Mouse (Mus musculus) forebrain, embryonic 13.5 days (tissue): ENCODE measurements around the gene Rcor2. TPM values are rescaled to one million over a fixed set of nuclear protein-coding genes. Genes with fewer than 3 reads are reported as not detected.

Experiments used
- ATAC-seq: fragments of 200-750 bp; cut with Nextera tagmentation; 2 replicates; pipeline ENCODE4 v1.8.0; 2017
- H3K27ac ChIP-seq: fragments of 300-500 bp; sonication (generic); 2 replicates; pipeline ENCODE4 v1.5.1; 2015; ENCODE audit warnings: inconsistent platforms, mild to moderate bottlenecking, moderate library complexity
- H3K27me3 ChIP-seq: fragments of 300-500 bp; sonication (generic); 2 replicates; pipeline ENCODE4 v1.6.1; 2015; ENCODE audit warnings: mild to moderate bottlenecking, inconsistent platforms
- H3K36me3 ChIP-seq: fragments of 300-500 bp; sonication (generic); 2 replicates; pipeline ENCODE4 v1.6.1; 2015; ENCODE audit warnings: mild to moderate bottlenecking, inconsistent platforms; ENCODE audit not compliant: poor library complexity, severe bottlenecking
- H3K4me1 ChIP-seq: fragments of 300-500 bp; sonication (generic); 2 replicates; pipeline ENCODE4 v1.6.1; 2015; ENCODE audit warnings: inconsistent platforms
- H3K4me2 ChIP-seq: fragments of 300-500 bp; sonication (generic); 2 replicates; pipeline ENCODE4 v1.6.1; 2015; ENCODE audit warnings: inconsistent platforms, mild to moderate bottlenecking, moderate library complexity
- H3K4me3 ChIP-seq: fragments of 300-500 bp; sonication (generic); 2 replicates; pipeline ENCODE4 v1.5.1; 2015; ENCODE audit warnings: mild to moderate bottlenecking, inconsistent platforms
- H3K9ac ChIP-seq: fragments of 300-500 bp; sonication (generic); 2 replicates; pipeline ENCODE4 v1.6.1; 2015; ENCODE audit warnings: mild to moderate bottlenecking, inconsistent platforms
- H3K9me3 ChIP-seq: fragments of 300-500 bp; sonication (generic); replicated peaks from 2 replicates; pipeline ENCODE4 v1.6.1; 2016; ENCODE audit warnings: inconsistent platforms
- WGBS: fragments of 180-500 bp; shearing (Covaris S2); methylation state at CpG from one replicate; pipeline ENCODE4 v1.1.7; 2015; 5-methylcytosine and 5-hydroxymethylcytosine counted together
- polyA plus RNA-seq: library from polyadenylated mRNA; unstranded; fragments of >200 nt; fragmentation: Nextera tagmentation; extraction: Ambion mirVana; gene quantifications from 2 replicates; pipeline ENCODE4 v1.2.1, GENCODE M21; 2015

The Rcor2 gene
- 58.1 and 60.6 TPM in 2 replicates for polyA plus RNA-seq

GRCm38 (mm10) chr19:7267091-7267741 is at the start of gene Rcor2:
Gene Rcor2 (plus strand): TSS chr19:7267325.
- 0% methylated on average over 27 of the region's 28 CpGs for WGBS
- H3K4me3 ChIP-seq = peak within 1 kb of the TSS; percentile 91
- peak; percentile 76 for ATAC-seq
- peaks cover 24% of the 10 kb centered on the region for H3K36me3 ChIP-seq
- 0 out of 2 replicates have a peak, but pooled peaks cover 4% of the 10 kb centered on the region for H3K9me3 ChIP-seq
- H3K9ac ChIP-seq = peak within 1 kb of the TSS; percentile 98
- no peaks in the 10 kb centered on the region for H3K27me3 ChIP-seq
- peak within 1 kb of the TSS; percentile 100 for H3K27ac ChIP-seq
- peak within 1 kb of the TSS; percentile 77 for H3K4me2 ChIP-seq
- peaks cover 70% of the 10 kb centered on the region for H3K4me1 ChIP-seq

- peak overlapping the region; percentile 67 for H3K27ac ChIP-seq
- ATAC-seq = peak; percentile 52; the same call in 1 of the 2 replicates
- H3K9ac ChIP-seq = 0 out of 2 replicates have a peak overlapping the region, but pooled peaks have one; percentile 81
- H3K36me3 ChIP-seq = peaks cover 30% of the 10 kb centered on the region
- peaks cover 34% of the 10 kb centered on the region for H3K4me1 ChIP-seq
- peak overlapping the region; percentile 82 for H3K4me2 ChIP-seq
- H3K27me3 ChIP-seq = no peaks in the 10 kb centered on the region
- 7% methylated on average over 6 of the region's 6 CpGs for WGBS
- peak overlapping the region; percentile 79 for H3K4me3 ChIP-seq
- H3K9me3 ChIP-seq = no peaks in the 10 kb centered on the region
These were observed 49.2 kb upstream of the Rcor2 start for GRCm38 (mm10) chr19:7217926-7218267.

- 97% methylated on average over 5 of the region's 5 CpGs for WGBS
- H3K27me3 ChIP-seq = no peaks in the 10 kb centered on the region
- H3K4me3 ChIP-seq = no peak overlapping the region
- H3K36me3 ChIP-seq = peaks cover 22% of the 10 kb centered on the region
- H3K4me2 ChIP-seq = no peak overlapping the region
- H3K9me3 ChIP-seq = no peaks in the 10 kb centered on the region
- no peak overlapping the region for H3K27ac ChIP-seq
- H3K9ac ChIP-seq = no peak overlapping the region
- no peak for ATAC-seq
- H3K4me1 ChIP-seq = peaks cover 34% of the 10 kb centered on the region
These were observed 48.4 kb upstream of the Rcor2 start for GRCm38 (mm10) chr19:7218753-7219152.

GRCm38 (mm10) chr19:7222196-7222595 is 44.9 kb upstream of the Rcor2 start:
- no peak overlapping the region for H3K9ac ChIP-seq
- H3K9me3 ChIP-seq = no peaks in the 10 kb centered on the region
- ATAC-seq = no peak
- no peak overlapping the region for H3K4me3 ChIP-seq
- no peaks in the 10 kb centered on the region for H3K27me3 ChIP-seq
- H3K27ac ChIP-seq = no peak overlapping the region
- H3K36me3 ChIP-seq = peaks cover 24% of the 10 kb centered on the region
- 85% methylated on average over 6 of the region's 6 CpGs for whole genome bisulfite sequencing
- H3K4me2 ChIP-seq = no peak overlapping the region
- H3K4me1 ChIP-seq = peaks cover 10% of the 10 kb centered on the region

- Histone ChIP-seq H3K27ac (no peak overlapping the region), H3K9ac (no peak overlapping the region), H3K4me1 (peaks cover 1% of the 10 kb centered on the region), H3K4me3 (no peak overlapping the region), H3K9me3 (no peaks in the 10 kb centered on the region), H3K27me3 (no peaks in the 10 kb centered on the region), H3K4me2 (no peak overlapping the region), H3K36me3 (peaks cover 36% of the 10 kb centered on the region)
- no peak for ATAC-seq
These were observed 43.6 kb upstream of the Rcor2 start for GRCm38 (mm10) chr19:7223488-7223887.

- no peak overlapping the region for H3K4me3 ChIP-seq
- H3K9me3 ChIP-seq = no peaks in the 10 kb centered on the region
- H3K36me3 ChIP-seq = peaks cover 44% of the 10 kb centered on the region
- ATAC-seq = no peak
- H3K4me1 ChIP-seq = no peaks in the 10 kb centered on the region
- no peak overlapping the region for H3K4me2 ChIP-seq
- WGBS = 86% methylated on average over 3 of the region's 3 CpGs
- H3K27ac ChIP-seq = no peak overlapping the region
- no peaks in the 10 kb centered on the region for H3K27me3 ChIP-seq
- H3K9ac ChIP-seq = no peak overlapping the region
These were observed 42.9 kb upstream of the Rcor2 start for GRCm38 (mm10) chr19:7224253-7224652.

GRCm38 (mm10) chr19:7225096-7225690 is 41.9 kb upstream of the Rcor2 start:
- Histone ChIP-seq H3K9ac (no peak overlapping the region), H3K4me1 (no peaks in the 10 kb centered on the region), H3K36me3 (peaks cover 54% of the 10 kb centered on the region), H3K4me2 (no peak overlapping the region), H3K9me3 (no peaks in the 10 kb centered on the region), H3K27me3 (no peaks in the 10 kb centered on the region), H3K27ac (no peak overlapping the region), H3K4me3 (no peak overlapping the region)
- ATAC-seq = no peak
- 89% methylated on average over 9 of the region's 9 CpGs for WGBS

GRCm38 (mm10) chr19:7226511-7226914 is 40.6 kb upstream of the Rcor2 start:
- Histone ChIP-seq H3K4me1 (no peaks in the 10 kb centered on the region), H3K36me3 (peaks cover 67% of the 10 kb centered on the region), H3K9ac (no peak overlapping the region), H3K27me3 (no peaks in the 10 kb centered on the region), H3K4me3 (no peak overlapping the region), H3K4me2 (no peak overlapping the region), H3K27ac (no peak overlapping the region), H3K9me3 (no peaks in the 10 kb centered on the region)
- no peak for ATAC-seq
- 75% methylated on average over 6 of the region's 6 CpGs for WGBS

GRCm38 (mm10) chr19:7234537-7235221 is 32.4 kb upstream of the Rcor2 start:
- Histone ChIP-seq H3K36me3 (peaks cover 67% of the 10 kb centered on the region), H3K4me2 (no peak overlapping the region), H3K27ac (no peak overlapping the region), H3K27me3 (no peaks in the 10 kb centered on the region), H3K9ac (no peak overlapping the region), H3K4me1 (peaks cover 32% of the 10 kb centered on the region), H3K9me3 (no peaks in the 10 kb centered on the region), H3K4me3 (no peak overlapping the region)
- ATAC-seq = peak; percentile 93
- 52% methylated on average over 8 of the region's 8 CpGs for WGBS

GRCm38 (mm10) chr19:7235461-7235860 is 31.7 kb upstream of the Rcor2 start:
- WGBS = 92% methylated on average over 9 of the region's 9 CpGs
- no peak overlapping the region for H3K4me3 ChIP-seq
- H3K4me1 ChIP-seq = peaks cover 40% of the 10 kb centered on the region
- no peak overlapping the region for H3K4me2 ChIP-seq
- no peak overlapping the region for H3K9ac ChIP-seq
- H3K27me3 ChIP-seq = no peaks in the 10 kb centered on the region
- H3K36me3 ChIP-seq = peaks cover 59% of the 10 kb centered on the region
- no peak overlapping the region for H3K27ac ChIP-seq
- H3K9me3 ChIP-seq = no peaks in the 10 kb centered on the region
- no peak for ATAC-seq

- Histone ChIP-seq H3K36me3 (peaks cover 53% of the 10 kb centered on the region), H3K27ac (no peak overlapping the region), H3K4me1 (peaks cover 41% of the 10 kb centered on the region), H3K9ac (0 out of 2 replicates have a peak overlapping the region, but pooled peaks have one; percentile 43), H3K9me3 (no peaks in the 10 kb centered on the region), H3K27me3 (no peaks in the 10 kb centered on the region), H3K4me2 (no peak overlapping the region), H3K4me3 (no peak overlapping the region)
- ATAC-seq = no peak
- 90% methylated on average over 2 of the region's 2 CpGs for WGBS
These were observed 31.1 kb upstream of the Rcor2 start for GRCm38 (mm10) chr19:7236011-7236410.

GRCm38 (mm10) chr19:7236742-7237141 is 30.4 kb upstream of the Rcor2 start:
- Histone ChIP-seq H3K9me3 (no peaks in the 10 kb centered on the region), H3K4me2 (no peak overlapping the region), H3K4me1 (peaks cover 45% of the 10 kb centered on the region), H3K27me3 (no peaks in the 10 kb centered on the region), H3K36me3 (peaks cover 46% of the 10 kb centered on the region), H3K4me3 (no peak overlapping the region), H3K27ac (no peak overlapping the region), H3K9ac (no peak overlapping the region)
- 81% methylated on average over 4 of the region's 4 CpGs for WGBS
- no peak for ATAC-seq
